In the genomic region with DNA sequence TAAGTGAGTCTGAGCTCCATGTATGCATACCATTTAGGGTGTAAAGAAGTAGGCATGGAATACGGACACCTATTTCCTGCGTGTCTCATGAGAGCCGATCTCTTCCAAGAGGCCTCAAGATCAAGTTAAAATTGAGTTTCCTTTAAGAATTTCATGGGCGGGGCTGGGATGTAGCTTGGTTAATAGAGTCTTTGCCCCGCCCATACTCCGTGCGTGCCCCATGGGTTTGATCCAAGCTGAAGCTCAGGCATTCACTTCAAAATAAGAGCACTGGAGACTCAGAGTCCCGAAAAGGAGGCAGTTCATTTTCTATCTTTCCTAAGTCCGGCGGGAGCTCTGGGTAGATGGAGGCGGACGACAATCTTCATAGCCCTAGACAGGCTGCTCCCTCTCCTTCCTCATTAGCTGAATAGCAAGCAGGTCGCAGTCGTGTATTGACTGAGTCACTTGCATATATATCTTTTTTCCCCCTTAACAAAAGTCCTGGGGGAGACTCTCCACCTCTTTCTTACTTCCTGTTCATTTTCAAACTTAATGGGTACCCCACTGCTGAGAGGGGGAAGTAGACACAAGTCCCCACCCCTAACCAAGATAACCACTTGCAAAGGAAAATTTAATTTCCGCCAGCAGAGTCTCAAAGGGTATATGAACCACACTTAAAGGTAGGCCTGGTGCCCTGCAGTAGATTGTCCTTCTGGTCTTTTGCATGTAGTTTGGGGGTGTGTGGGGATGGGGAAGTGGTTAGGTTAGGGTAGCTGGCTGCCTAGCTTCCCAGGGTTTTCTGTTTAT, we compare ENCODE assay signal across 8 mouse cellular contexts.
DNase-seq lines count a peak whose midpoint lies in the region; ATAC-seq and TF ChIP-seq lines count a peak whose summit lies in the region.

No protein-coding gene starts in this region.

- TF ChIP-seq POLR2A in MEL (IDR thresholded peaks at IDR 0.05; ENCODE audit: control insufficient read depth in 1 of 2, insufficient read depth in 1 of 2, low read depth in 1 of 2, low read length in 2 of 2, poor library complexity in 1 of 2), result peak in 1 of 2 experiments; percentile 18; a peak in 2 of 4 replicates
- TF ChIP-seq POLR2A in brain, embryonic 14.5 days (IDR thresholded peaks at IDR 0.05; ENCODE audit: borderline replicate concordance, extremely low read depth, insufficient read depth, insufficient read length, poor library complexity, severe bottlenecking), result no peak

- WGBS in liver, embryonic 13.5 days (ENCODE audit: insufficient replicate concordance), result 33% methylated on average over 15 of the region's 15 CpGs
- 31% methylated on average over 15 of the region's 15 CpGs for WGBS in neural tube, embryonic 13.5 days

- H3K9me3 ChIP-seq in MEL (replicated peaks; ENCODE audit: insufficient read depth, low read length), result no peaks in the 10 kb centered on the region
- no peaks in the 10 kb centered on the region for H3K9me3 ChIP-seq in liver, embryonic 13.5 days (replicated peaks)
- H3K9me3 ChIP-seq in neural tube, embryonic 13.5 days, result no peaks in the 10 kb centered on the region

- H3K4me2 ChIP-seq in liver, embryonic 13.5 days, result no peak overlapping the region
- peak overlapping the region; percentile 18; the same call in 1 of the 2 replicates for H3K4me2 ChIP-seq in neural tube, embryonic 13.5 days

- TF ChIP-seq EP300 in MEL (IDR thresholded peaks at IDR 0.05; ENCODE audit: low read depth in 1 of 2, low read length in 2 of 2), result peak in 1 of 2 experiments; percentile 57; a peak in 1 of 4 replicates

- peak overlapping the region; percentile 48 to 72 for H3K4me3 ChIP-seq in MEL (ENCODE audit: control insufficient read depth in 1 of 2, insufficient read depth in 1 of 2, low read depth in 2 of 2, low read length in 2 of 2)
- 0 out of 2 replicates have a peak overlapping the region, but pooled peaks have one; percentile 21 for H3K4me3 ChIP-seq in liver, embryonic 13.5 days (replicated peaks)
- H3K4me3 ChIP-seq in neural tube, embryonic 13.5 days, result no peak overlapping the region

- no peak for TF ChIP-seq CTCF in MEL (IDR thresholded peaks at IDR 0.05 in 2 of 3, conservative IDR thresholded peaks at IDR 0.05 in 1 of 3; ENCODE audit: control insufficient read depth in 1 of 3, insufficient read depth in 1 of 3, low read depth in 2 of 3, low read length in 3 of 3, poor library complexity in 1 of 3, severe bottlenecking in 1 of 3)
- TF ChIP-seq CTCF in brain, embryonic 14.5 days (IDR thresholded peaks at IDR 0.05; ENCODE audit: borderline replicate concordance, extremely low read depth, insufficient read depth, insufficient read length), result no peak

- no peak for TF ChIP-seq RAD21 in MEL (IDR thresholded peaks at IDR 0.05; ENCODE audit: low read depth, low read length)

- H3K36me3 ChIP-seq in MEL (ENCODE audit: control insufficient read depth in 1 of 2, insufficient read depth in 2 of 2, low read length in 2 of 2), result peaks cover 0 to 5% of the 10 kb centered on the region in 2 experiments; a peak in 2 of 4 replicates
- H3K36me3 ChIP-seq in liver, embryonic 13.5 days, result no peaks in the 10 kb centered on the region
- no peaks in the 10 kb centered on the region for H3K36me3 ChIP-seq in neural tube, embryonic 13.5 days

- H3K27ac ChIP-seq in MEL (ENCODE audit: control insufficient read depth, low read depth, low read length), result peak overlapping the region; percentile 96
- no peak overlapping the region for H3K27ac ChIP-seq in liver, embryonic 13.5 days
- no peak overlapping the region for H3K27ac ChIP-seq in neural tube, embryonic 13.5 days (replicated peaks)

- DNase-seq in MEL (ENCODE audit: low read depth, low spot score), result peak; percentile 93
- peak; percentile 89 for DNase-seq in brain, embryonic 14.5 days (ENCODE audit: low read depth)
- DNase-seq in forelimb bud, embryonic 11.5 days (ENCODE audit: low read depth, low spot score), result peak; percentile 49
- DNase-seq in hindlimb bud, embryonic 11.5 days (ENCODE audit: extremely low spot score, low read depth, low spot score), result peak; percentile 5
- peak; percentile 69 for DNase-seq in liver, embryonic 13.5 days
- no peak for DNase-seq in yolk sac, embryonic 10.5 days (ENCODE audit: low spot score)
- no peak for DNase-seq in left cerebral cortex, adult 8-10 months (ENCODE audit: low spot score in 2 of 2)

- H3K27me3 ChIP-seq in MEL (ENCODE audit: control insufficient read depth in 1 of 2, insufficient read depth in 2 of 2, low read length in 2 of 2), result no peaks in the 10 kb centered on the region
- no peaks in the 10 kb centered on the region for H3K27me3 ChIP-seq in liver, embryonic 13.5 days
- no peaks in the 10 kb centered on the region for H3K27me3 ChIP-seq in neural tube, embryonic 13.5 days

- H3K9ac ChIP-seq in MEL (ENCODE audit: control insufficient read depth, low read depth, low read length, poor library complexity, severe bottlenecking), result peak overlapping the region; percentile 81
- no peak overlapping the region for H3K9ac ChIP-seq in liver, embryonic 13.5 days
- no peak overlapping the region for H3K9ac ChIP-seq in neural tube, embryonic 13.5 days

- peak; percentile 79 for ATAC-seq in liver, embryonic 13.5 days (ENCODE audit: low read depth)
- ATAC-seq in neural tube, embryonic 13.5 days (ENCODE audit: low read depth), result peak; percentile 27; the same call in 1 of the 2 replicates

- H3K79me2 ChIP-seq in MEL (ENCODE audit: control insufficient read depth, insufficient read depth, low read length, poor library complexity), result no peaks in the 10 kb centered on the region; the same call in 1 of the 2 replicates

- H3K4me1 ChIP-seq in MEL (ENCODE audit: control insufficient read depth in 1 of 2, insufficient read depth in 2 of 2, low read length in 2 of 2), result peaks cover 0 to 8% of the 10 kb centered on the region in 2 experiments; a peak in 1 of 4 replicates
- no peaks in the 10 kb centered on the region for H3K4me1 ChIP-seq in liver, embryonic 13.5 days (replicated peaks)
- peaks cover 11% of the 10 kb centered on the region; the same call in 1 of the 2 replicates for H3K4me1 ChIP-seq in neural tube, embryonic 13.5 days (replicated peaks)

TF ChIP-seq in MEL, 35 proteins besides CTCF, POLR2A, EP300 and RAD21:
- TF ChIP-seq MXI1 (IDR thresholded peaks at IDR 0.05; ENCODE audit: low read depth, low read length) (no peak; the same call in 1 of the 2 replicates), ELF1 (IDR thresholded peaks at IDR 0.05; ENCODE audit: low read depth, low read length) (peak; percentile 54), MAZ (IDR thresholded peaks at IDR 0.05; ENCODE audit: low read depth, low read length) (peak; percentile 60; the same call in 1 of the 2 replicates), HCFC1 (IDR thresholded peaks at IDR 0.05; ENCODE audit: low read depth, low read length) (peak; percentile 38; the same call in 1 of the 2 replicates), TBP (IDR thresholded peaks at IDR 0.05; ENCODE audit: low read depth, low read length) (peak; percentile 31; the same call in 1 of the 2 replicates), SIN3A (IDR thresholded peaks at IDR 0.05; ENCODE audit: low read length) (peak; percentile 84), GATA1 (IDR thresholded peaks at IDR 0.05; ENCODE audit: low read depth, low read length) (peak; percentile 40; the same call in 1 of the 2 replicates), TCF12 (IDR thresholded peaks at IDR 0.05; ENCODE audit: low read depth, low read length) (peak; percentile 22; the same call in 1 of the 2 replicates), MYC (IDR thresholded peaks at IDR 0.05; ENCODE audit: low read depth, low read length) (0 out of 2 replicates have a peak, but pooled peaks have one; percentile 24), NRF1 (IDR thresholded peaks at IDR 0.05; ENCODE audit: insufficient read depth, low read depth, low read length, poor library complexity, severe bottlenecking) (no peak), RCOR1 (IDR thresholded peaks at IDR 0.05; ENCODE audit: low read depth, low read length) (no peak), GABPA (IDR thresholded peaks at IDR 0.05; ENCODE audit: low read depth, low read length) (no peak), TAL1 (IDR thresholded peaks at IDR 0.05; ENCODE audit: low read length) (0 out of 2 replicates have a peak, but pooled peaks have one; percentile 9), MAFK (IDR thresholded peaks at IDR 0.05; ENCODE audit: borderline replicate concordance, low read depth, low read length) (no peak)
TF ChIP-seq in MEL: peak in this region for 9.

Comparison
In these comparisons a context has a peak if more than half of its experiments do, and no peak if none do; other contexts are left out.
1. DNase-seq: peak in MEL (single experiment), brain, embryonic 14.5 days (single experiment), forelimb bud, embryonic 11.5 days (single experiment), hindlimb bud, embryonic 11.5 days (single experiment) and liver, embryonic 13.5 days (single experiment); none in yolk sac, embryonic 10.5 days (single experiment) and left cerebral cortex, adult 8-10 months (0 of 2).